ENCODE assay signal across 8 mouse cellular contexts in the genomic region with DNA sequence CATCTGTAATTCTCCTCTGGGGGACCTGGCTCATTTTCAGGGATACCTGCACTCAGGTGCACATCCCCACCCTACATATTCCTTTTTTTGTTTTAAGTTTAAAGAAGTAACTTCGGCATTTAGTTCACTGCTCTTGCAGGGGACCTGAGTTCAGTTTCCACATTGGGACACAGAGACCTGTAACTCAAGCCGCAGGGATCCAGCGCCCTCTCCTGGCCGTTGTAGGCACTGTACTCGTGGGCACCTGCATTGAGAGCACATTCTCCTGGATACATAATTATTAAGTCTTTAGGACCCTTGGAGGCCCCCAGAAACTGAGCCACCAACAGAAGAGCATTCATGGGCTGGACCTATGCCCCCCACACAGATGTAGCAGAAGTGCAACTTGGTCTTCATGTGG. TPM values are rescaled to one million over a fixed set of nuclear protein-coding genes. Genes with fewer than 3 reads are reported as not detected.
DNase-seq lines count a peak whose midpoint lies in the region; ATAC-seq and TF ChIP-seq lines count a peak whose summit lies in the region.

No protein-coding gene starts in this region.

- peaks cover 7% of the 10 kb centered on the region; the same call in 1 of the 2 replicates for H3K36me3 ChIP-seq in ES-E14 (ENCODE audit: control insufficient read depth, insufficient read depth, low read length, poor library complexity, severe bottlenecking)

- peak; percentile 18; the same call in 1 of the 2 replicates for ATAC-seq in cerebellum, adult (ENCODE audit: insufficient number of reproducible peaks, low FRiP score, low TSS enrichment)

- H3K9ac ChIP-seq in ES-E14 (ENCODE audit: insufficient read depth, low read depth, low read length, poor library complexity, severe bottlenecking), result peak overlapping the region; percentile 67; the same call in 1 of the 2 replicates

- intact Hi-C loops in left cerebral cortex, postnatal 14 days (cut with DNase I), result no loop called here

- in situ Hi-C loops in ES-E14 (cut with MboI; ENCODE audit: low sequenced_read_pairs in 2 of 2, unreplicated experiment in 2 of 2), result loop anchor here in 1 of 2 experiments (5.0 kb wide), 1 partner anchor 86 kb away; no protein-coding TSS in a partner anchor

- H3K4me1 ChIP-seq in ES-E14 (ENCODE audit: control insufficient read depth in 2 of 2, insufficient read depth in 2 of 2, low read length in 2 of 2, poor library complexity in 1 of 2), result peaks cover 4 to 28% of the 10 kb centered on the region in 2 experiments

- H3K4me3 ChIP-seq in ES-E14 (ENCODE audit: insufficient read depth in 1 of 2, low read depth in 1 of 2, low read length in 2 of 2, poor library complexity in 1 of 2, severe bottlenecking in 1 of 2), result no peak overlapping the region; a peak in 1 of 4 replicates

- H3K27ac ChIP-seq in ES-E14 (ENCODE audit: insufficient read depth, low read depth, low read length, poor library complexity, severe bottlenecking), result no peak overlapping the region; the same call in 1 of the 2 replicates

- peak; percentile 53 for DNase-seq in layer of hippocampus, adult 11-12 months (ENCODE audit: low spot score)
- no peak for DNase-seq in layer of hippocampus, postnatal 14 days (ENCODE audit: low spot score in 2 of 2)
- peak; percentile 77 for DNase-seq in ES-E14 (ENCODE audit: low read depth, low spot score)
- peak; percentile 58 for DNase-seq in gastrocnemius, postnatal 10 days
- DNase-seq in left cerebral cortex, postnatal 14 days (ENCODE audit: low spot score in 2 of 2), result peak; percentile 20 to 21
- DNase-seq in monocyte, adult 2 months (ENCODE audit: low read depth in 1 of 2, low spot score in 2 of 2), result peak; percentile 50 to 75
- peak; percentile 82 to 85 for DNase-seq in thymus, postnatal 36 days

- no peaks in the 10 kb centered on the region for H3K9me3 ChIP-seq in ES-E14 (ENCODE audit: control insufficient read depth, insufficient read depth, low read depth, low read length)

TF ChIP-seq in ES-E14, 5 proteins besides CTCF, POLR2A, EP300 and RAD21:
- no peak for TF ChIP-seq CHD2 (IDR thresholded peaks at IDR 0.05; ENCODE audit: low read depth, low read length)
- peak; percentile 95; the same call in 1 of the 2 replicates for TF ChIP-seq ZC3H11A (IDR thresholded peaks at IDR 0.05; ENCODE audit: borderline replicate concordance, low read depth, low read length)

RNA-seq across cellular contexts. Expression of a gene that starts 26.8 kb away (rescaled TPM):
- 10 to 100 TPM; 64.6 to 66.5 TPM for total RNA-seq in layer of hippocampus, postnatal 14 days (2021)
- 52.8 and 57.1 TPM in 2 replicates for total RNA-seq in ES-E14 (2012; rRNA removed)
- 10 to 100 TPM; 13.5 to 17.0 TPM for total RNA-seq in gastrocnemius, postnatal 10 days (2021)
- total RNA-seq in left cerebral cortex, postnatal 14 days (2021), result 10 to 100 TPM; 65.9 to 68.5 TPM

Comparison
In these comparisons a context has a peak if more than half of its experiments do, and no peak if none do; other contexts are left out.
1. DNase-seq: peak in layer of hippocampus, adult 11-12 months (single experiment), ES-E14 (single experiment), gastrocnemius, postnatal 10 days (single experiment), left cerebral cortex, postnatal 14 days (2 of 2), monocyte, adult 2 months (2 of 2) and thymus, postnatal 36 days (2 of 2); none in layer of hippocampus, postnatal 14 days (0 of 2).